Mouse (Mus musculus) T-cell, adult 2 months (primary cell): ENCODE results near the gene Dnmt3b.
A peak's percentile ranks its signal among the peaks of the same experiment; 100 is the strongest.
"Not testable (repeated sequence)": the region's sequence is repeated elsewhere in the genome, so short reads cannot be mapped to it uniquely, and the experiment has no call there.

Experiments
- DNase-seq: peaks from one replicate; pipeline ENCODE4 v3.0.0; 2022; ENCODE audit warnings: low spot score

Dnmt3b gene

GRCm38 (mm10) chr2:153638977-153639680 is 10.1 kb upstream of the Dnmt3b start:
- no peak for DNase-seq

GRCm38 (mm10) chr2:153642496-153642895 is 6.8 kb upstream of the Dnmt3b start:
- no peak for DNase-seq

GRCm38 (mm10) chr2:153642999-153643398 is 6.3 kb upstream of the Dnmt3b start:
- DNase-seq: no peak

- DNase-seq: no peak
Measured at GRCm38 (mm10) chr2:153648773-153649297, 415 bp upstream of the Dnmt3b start.

DNA sequence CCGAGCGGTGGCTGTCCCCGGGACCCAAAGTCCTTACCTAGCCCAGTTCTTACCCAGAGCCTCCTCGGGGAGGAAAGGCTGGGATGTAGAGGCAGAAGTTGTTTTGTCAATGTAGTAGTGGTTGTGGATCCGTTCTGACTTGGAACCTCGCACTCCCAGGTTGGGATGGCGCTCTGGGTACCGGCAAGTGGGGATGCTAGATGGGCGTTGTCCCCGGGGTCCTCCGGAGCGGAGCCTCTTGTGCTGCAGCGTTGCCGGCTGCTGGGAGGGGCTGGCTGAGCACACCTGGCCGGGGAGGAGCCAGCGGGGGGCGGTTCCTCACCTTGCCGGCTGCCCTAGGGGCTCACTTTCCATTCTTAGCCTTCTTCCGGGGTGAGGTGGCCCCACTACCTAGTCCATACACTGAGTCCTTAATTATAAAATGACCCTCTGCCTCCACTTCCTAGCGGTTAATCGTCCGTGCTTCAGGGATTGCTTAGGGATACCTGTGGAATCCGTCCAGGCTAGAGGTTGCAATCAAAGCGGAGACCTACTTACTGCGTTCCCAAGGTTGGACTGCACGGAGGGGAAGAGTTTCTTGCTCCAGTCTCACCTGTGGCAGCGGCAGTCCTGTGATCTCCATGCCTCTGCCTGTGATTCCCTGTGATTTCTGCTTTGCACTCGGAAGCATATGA is 901 bp downstream of the Dnmt3b start:
- DNase-seq: peak; percentile 23

DNA sequence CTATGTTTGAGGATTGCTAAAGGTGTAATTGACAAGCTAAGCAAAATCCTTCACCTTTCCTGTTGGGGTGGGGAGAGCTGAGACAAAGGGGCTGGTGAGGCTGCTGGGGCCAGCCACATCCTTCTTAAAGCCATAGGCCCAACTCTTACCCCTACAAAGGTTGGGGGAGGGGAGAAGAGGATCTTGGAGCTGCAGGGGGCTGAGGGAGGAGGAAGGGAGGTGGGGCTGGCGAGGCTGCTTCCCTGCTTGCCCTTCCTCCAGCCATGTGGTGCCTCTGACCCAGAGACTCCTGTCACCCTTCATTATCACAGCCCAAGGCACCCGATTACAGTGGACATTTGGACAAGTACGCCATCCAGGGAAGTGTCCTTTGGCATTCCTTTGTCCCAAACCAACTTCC is 2.4 kb downstream of the Dnmt3b start:
- DNase-seq: no peak

DNA sequence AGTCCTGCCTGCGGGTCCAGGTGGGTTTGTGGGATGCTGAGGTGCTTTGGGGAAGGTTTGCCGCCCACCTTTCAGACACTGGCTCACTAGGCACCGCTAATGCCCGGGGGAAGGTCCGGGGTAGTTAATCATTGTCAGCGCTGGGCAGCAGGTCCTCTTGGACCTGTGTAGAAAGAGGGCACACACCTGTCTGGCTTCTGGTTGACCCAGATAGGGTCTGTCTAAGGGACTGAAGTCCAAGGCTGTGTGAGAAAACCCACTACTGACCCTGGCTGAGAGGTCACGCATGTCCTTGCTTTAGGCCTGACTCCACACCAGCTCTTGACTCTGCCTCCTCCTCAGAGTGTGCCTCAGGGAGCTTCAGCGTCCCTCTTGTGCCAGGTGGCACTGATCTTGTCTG is 8.4 kb downstream of the Dnmt3b start:
- DNase-seq: not testable (repeated sequence)

DNA sequence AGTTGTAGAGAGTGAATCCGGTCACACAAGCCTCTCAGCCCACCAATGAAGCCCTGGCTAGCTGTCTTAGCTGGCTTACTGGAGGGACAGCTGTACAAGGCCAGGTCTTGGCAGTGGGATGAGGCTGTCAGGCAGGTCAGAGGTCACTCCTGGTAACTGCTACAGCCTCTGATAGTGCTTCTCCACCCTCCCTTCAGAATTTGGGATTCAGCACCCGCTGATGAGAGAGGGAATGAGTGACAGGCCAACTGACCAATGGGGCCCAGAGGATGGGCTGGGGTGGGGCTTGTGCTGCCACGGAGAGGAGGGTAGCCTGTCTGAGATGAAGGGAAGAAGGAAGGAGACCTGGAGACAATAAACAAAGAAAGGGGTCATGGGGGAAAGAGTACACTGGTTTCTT is 11.4 kb downstream of the Dnmt3b start:
- DNase-seq: no peak

GRCm38 (mm10) chr2:153665401-153665800 is 16.2 kb downstream of the Dnmt3b start:
- no peak for DNase-seq

DNA sequence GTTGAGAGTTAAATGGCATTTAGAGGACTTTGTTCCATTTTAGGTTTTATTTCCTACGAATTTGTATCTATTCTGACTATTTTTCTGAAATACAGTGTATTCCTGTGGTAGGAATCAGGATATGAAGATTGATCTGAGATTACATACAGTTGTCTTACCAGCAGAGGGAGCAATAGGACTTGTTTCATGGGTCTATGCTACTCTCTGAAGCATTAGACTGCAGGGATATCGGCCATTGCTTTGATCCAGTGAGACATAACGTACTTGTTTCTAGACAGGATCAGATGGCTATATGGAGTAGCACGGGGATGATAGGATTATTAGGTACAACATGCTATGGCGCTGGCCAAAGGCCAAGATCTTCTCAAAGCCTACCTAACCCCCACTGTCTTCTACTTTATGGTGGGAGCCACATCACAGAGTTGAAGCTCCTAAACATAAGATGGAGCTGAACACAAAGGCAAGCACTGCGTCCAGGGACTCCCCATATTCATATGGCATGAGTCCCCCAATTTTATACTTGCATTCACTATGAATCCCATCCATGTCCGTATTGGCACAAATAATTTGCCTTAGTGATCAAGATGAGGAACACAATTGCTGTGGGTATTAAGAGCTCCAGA is 19.6 kb downstream of the Dnmt3b start:
- DNase-seq: no peak

- DNase-seq: no peak
Measured at GRCm38 (mm10) chr2:153670111-153670510, 20.9 kb downstream of the Dnmt3b start.

DNA sequence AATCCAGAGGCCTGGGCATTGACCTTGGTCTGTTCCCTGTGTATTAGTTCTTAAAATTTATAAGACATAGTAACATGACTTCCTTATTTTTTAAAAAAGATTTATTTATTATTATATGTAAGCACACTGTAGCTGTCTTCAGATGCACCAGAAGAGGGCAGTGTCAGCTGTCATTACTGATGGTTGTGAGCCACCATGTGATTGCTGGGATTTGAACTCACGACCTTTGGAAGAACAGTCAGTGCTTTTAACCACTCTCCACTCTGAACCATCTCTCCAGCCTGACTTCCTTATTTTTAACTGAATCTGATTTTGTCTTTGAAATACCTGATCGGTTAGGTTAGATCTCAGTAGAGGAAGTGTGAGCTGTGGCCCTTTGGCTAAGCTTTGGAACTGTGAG is 23.4 kb downstream of the Dnmt3b start:
- no peak for DNase-seq

- DNase-seq: not testable (repeated sequence)
Measured at GRCm38 (mm10) chr2:153675364-153675763, 26.1 kb downstream of the Dnmt3b start.

GRCm38 (mm10) chr2:153676944-153677343 is 27.7 kb downstream of the Dnmt3b start:
- no peak for DNase-seq

DNA sequence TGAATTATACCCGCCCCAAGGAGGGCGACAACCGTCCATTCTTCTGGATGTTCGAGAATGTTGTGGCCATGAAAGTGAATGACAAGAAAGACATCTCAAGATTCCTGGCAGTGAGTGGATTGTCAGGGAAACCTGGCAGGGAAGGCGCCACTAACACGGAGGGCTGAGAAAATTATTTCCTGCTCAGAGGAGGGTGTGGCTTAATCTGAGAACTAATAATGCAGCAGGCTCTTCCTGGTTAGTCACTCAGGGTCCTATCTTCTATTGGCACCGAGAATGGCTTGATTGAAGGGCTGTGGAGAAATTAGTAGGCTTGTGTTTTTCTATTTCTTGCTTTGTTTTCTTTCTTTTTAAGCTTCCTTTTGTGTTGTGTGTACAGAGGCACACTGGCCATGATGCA is 28.3 kb downstream of the Dnmt3b start:
- DNase-seq: no peak

DNA sequence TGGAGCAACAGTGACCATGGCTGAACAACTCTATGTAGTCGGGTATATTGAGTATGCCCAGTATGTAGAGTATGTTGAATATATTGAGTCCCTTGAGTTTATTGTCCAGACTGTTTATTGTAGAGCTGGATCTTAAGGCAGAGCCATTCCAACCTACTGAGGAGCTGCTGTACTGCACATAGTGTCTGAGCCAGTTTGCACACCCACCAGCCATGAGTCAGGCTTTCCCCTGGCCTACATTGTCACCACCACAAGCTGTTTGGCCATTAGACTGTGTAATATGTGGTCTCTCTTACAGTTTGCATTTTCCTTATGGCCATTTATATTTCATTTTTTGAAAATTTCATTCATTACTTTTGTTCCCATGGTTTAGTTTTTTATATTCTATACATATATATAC is 30.7 kb downstream of the Dnmt3b start:
- no peak for DNase-seq

DNA sequence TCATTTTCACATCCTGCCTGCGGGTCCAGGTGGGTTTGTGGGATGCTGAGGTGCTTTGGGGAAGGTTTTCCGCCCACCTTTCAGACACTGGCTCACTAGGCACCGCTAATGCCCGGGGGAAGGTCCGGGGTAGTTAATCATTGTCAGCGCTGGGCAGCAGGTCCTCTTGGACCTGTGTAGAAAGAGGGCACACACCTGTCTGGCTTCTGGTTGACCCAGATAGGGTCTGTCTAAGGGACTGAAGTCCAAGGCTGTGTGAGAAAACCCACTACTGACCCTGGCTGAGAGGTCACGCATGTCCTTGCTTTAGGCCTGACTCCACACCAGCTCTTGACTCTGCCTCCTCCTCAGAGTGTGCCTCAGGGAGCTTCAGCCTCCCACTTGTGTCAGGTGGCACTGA is 44.2 kb downstream of the Dnmt3b start:
- DNase-seq: not testable (repeated sequence)

DNA sequence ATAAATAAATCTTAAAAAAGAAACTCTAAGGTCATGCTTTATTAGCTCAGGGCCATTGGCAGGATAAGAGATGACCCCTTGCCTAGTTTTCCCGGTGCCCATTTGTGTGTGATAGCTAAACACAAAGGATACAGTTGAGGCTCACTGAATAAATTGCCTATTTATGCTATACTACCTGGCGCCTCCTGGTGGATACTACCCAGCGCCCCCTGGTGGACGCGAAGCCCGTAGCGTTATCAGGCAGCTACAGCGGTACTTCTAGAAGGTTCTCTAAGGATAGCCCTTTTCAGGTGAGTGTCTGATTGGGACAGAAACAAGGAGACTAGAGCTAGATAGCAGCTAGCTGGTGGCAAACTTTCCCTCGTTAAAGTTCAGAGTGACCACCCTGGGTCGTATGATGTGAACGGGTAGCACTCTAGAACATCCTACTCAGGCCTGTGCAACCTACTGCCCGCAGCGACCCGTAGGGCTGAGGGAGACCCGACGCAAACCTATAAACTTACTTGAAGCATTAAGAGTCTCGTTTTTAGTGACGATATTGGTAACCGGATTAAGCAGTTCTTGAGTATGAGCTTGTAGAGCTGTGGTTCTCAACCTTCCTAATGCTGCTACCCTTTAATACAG is 45.3 kb downstream of the Dnmt3b start:
- peak; percentile 60 for DNase-seq

- no peak for DNase-seq
Measured at GRCm38 (mm10) chr2:153696352-153696751, 47.1 kb downstream of the Dnmt3b start, which contains the start of gene Dnmt3c. Dnmt3c (plus strand) TSS chr2:153696652.

GRCm38 (mm10) chr2:153703389-153703788 is 54.1 kb downstream of the Dnmt3b start:
- DNase-seq: no peak

DNA sequence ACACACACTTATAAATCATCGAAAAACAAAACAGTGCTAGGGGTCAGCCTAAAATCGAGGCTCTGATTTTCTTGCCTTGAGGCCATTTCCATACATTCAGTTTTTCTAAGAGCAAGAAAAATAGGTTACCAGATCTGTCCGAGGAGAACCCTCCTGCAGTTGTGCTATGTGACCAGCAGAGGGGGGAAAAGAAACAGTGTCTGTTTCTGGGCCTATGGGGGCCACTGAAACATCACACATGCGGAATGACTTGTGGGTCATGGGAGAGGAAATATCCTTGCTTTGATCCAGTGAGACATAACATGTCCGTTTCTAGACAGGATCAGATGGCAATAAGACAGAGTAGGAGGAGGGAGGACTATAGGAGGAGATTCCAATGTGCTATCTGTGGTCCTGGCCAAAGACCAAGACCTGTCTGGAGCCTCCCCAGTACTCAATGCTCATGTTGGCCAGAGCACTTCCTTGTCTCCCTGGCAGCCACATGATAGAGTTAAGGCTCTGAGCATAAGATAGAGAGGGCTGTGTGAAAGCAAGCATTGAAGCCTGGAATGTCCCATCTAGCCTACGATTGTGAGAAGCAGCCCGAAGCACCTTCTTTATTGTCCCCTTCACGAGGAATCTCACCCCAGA is 61.6 kb downstream of the Dnmt3b start:
- DNase-seq: peak; percentile 26

GRCm38 (mm10) chr2:153712646-153713091 is 63.4 kb downstream of the Dnmt3b start:
- DNase-seq: no peak
